Mouse (Mus musculus) neural tube, embryonic 10.5 days (tissue): Measurements from ENCODE around the gene Arsj.
A peak's percentile ranks its signal among the peaks of the same experiment; 100 is the strongest.

Source experiments
- DNase-seq: peaks from one replicate; pipeline ENCODE4 v3.0.0-alpha.2; 2017; ENCODE audit warnings: low spot score; ENCODE audit errors: extremely low spot score

Gene Arsj

GRCm38 (mm10) chr3:126400726-126401125 is 37.2 kb downstream of the Arsj start:
- DNase-seq, result no peak

- DNase-seq, result peak; percentile 74
Observed at GRCm38 (mm10) chr3:126402836-126403235, 39.4 kb downstream of the Arsj start.

- DNase-seq, result no peak
Observed at GRCm38 (mm10) chr3:126404199-126404598, 40.7 kb downstream of the Arsj start.

GRCm38 (mm10) chr3:126430524-126431064 is 67.1 kb downstream of the Arsj start:
- no peak for DNase-seq

GRCm38 (mm10) chr3:126439331-126439730 is 75.8 kb downstream of the Arsj start:
- DNase-seq, result no peak

- no peak for DNase-seq
Observed at GRCm38 (mm10) chr3:126449058-126449457, 85.6 kb downstream of the Arsj start.

- no peak for DNase-seq
Observed at GRCm38 (mm10) chr3:126449515-126449914, 86.0 kb downstream of the Arsj start.

GRCm38 (mm10) chr3:126455787-126456482 is 92.5 kb downstream of the Arsj start:
- DNase-seq, result no peak

GRCm38 (mm10) chr3:126463119-126463815 is 99.8 kb downstream of the Arsj start:
- no peak for DNase-seq

- no peak for DNase-seq
Observed at GRCm38 (mm10) chr3:126464262-126464661, 100.8 kb downstream of the Arsj start.
